Mouse (Mus musculus): ENCODE data around the gene Chst5.
"Not testable (repeated sequence)": the region's sequence is repeated elsewhere in the genome, so short reads cannot be mapped to it uniquely, and the experiment has no call there.

Chst5 gene

DNA sequence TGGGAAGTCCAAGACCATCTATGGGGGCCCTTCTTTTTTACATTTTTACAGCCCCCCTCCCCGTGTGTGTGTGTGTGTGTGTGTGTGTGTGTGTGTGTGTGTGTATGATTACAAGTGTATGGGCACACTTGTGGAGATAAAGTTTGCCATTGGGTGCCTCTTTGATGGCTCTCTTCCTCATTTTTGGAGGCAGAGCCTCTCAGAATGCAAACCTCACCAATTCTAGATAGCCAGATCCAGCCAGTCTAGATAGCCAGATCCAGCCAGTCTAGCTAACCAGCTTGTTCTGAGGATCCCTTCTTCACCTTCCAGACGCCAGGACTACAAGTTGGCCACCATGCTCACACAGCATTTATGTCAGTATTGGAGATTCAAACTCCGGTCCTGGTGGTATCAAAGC is 39.0 kb downstream of the Chst5 start:
- no peak for DNase-seq

GRCm38 (mm10) chr8:111870379-111870778 is 39.9 kb downstream of the Chst5 start:
- no peak for DNase-seq

DNA sequence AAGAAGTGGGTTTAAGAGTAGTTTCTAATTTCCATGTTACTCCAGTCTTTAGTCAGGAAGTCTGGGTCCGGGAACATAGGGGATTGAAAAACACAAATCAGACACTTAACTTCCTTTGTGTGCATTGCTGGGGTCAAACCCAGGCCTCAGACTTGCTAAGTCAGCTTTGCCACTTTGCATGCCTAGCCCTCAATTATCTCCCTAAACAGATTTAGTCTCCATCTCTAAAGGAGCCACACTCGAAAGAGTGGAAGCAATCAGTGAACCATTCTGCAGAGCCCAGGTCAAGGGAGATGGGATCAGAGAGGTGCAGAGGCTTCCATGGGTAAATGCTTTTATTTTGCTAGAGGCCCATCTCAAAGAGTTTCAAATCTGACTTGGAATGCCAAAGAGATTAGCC is 41.6 kb downstream of the Chst5 start:
- DNase-seq: no peak

DNA sequence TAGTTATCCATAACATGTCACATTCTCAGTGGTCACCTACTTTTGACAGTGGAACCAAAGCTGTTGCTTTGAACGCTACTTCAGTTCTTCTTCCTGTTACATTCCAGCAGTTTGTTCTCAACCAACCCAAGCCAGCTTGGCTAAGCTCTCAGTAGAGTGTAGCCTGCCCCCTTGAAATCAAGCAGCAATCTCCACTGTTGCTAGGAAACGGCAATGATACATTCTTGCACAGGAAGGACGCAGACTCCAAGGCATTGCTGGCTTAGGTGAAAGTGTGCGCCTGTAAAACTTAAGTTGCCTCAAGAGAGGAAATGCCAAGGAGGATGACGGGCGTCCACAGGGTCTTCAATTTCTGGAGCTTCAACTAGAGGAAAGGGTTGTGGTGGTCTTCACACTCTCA is 44.4 kb downstream of the Chst5 start:
- DNase-seq: peak; percentile 18 to 43

DNA sequence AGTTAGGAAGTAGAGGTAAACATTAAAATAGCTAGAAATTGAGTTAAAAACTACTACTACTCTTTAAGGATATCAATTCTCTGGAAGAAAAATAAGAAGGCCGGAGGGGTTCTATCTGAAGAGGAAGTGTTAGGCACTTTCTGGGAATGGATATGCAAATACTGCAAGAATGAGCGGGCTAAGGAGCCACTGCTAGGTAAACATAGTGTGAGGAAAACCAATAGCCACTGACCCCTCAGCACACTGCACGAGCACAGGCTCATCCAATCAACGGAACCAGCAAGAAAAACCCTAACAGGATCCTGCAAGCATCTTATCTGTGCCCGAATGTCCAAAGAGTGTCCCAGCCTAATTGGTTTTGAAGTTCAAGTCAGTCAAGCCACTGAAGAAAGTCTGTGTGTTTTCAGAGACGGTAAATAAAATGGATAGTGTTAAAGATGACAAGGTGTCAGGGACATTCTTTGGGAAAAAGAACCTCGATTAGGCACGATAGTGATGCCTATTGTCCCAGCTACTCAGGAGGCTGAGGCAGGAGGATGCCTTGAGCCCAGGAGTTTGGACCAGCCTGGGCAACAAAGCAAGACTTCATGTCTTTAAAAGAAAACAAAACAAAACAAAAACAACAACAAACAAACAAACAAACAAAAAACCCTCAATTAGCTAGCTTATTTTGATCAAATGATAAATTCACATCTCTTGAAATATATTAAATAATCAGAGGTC is 45.0 kb downstream of the Chst5 start:
- no peak for DNase-seq

- DNase-seq: no peak
Observed at GRCm38 (mm10) chr8:111864648-111865047, 45.6 kb downstream of the Chst5 start.

DNA sequence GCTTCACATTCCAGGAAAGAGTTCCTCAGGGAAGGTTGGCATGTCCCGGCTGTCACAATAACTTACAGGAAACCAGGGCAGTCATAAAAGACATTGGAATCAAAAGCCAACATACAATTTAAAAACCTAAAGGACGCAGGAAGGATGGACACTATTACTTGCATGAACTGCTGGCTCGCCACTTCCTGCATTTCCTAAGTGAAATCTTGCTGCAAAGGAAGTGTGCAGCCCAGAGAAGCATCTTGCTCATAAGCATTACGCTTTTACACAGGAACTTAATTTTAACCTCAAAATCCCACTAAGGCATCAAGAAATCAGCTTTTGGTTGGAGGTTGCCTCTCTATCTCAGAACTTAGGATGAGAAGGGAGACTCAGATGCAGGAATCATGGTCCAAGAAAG is 47.0 kb downstream of the Chst5 start:
- no peak for DNase-seq

DNA sequence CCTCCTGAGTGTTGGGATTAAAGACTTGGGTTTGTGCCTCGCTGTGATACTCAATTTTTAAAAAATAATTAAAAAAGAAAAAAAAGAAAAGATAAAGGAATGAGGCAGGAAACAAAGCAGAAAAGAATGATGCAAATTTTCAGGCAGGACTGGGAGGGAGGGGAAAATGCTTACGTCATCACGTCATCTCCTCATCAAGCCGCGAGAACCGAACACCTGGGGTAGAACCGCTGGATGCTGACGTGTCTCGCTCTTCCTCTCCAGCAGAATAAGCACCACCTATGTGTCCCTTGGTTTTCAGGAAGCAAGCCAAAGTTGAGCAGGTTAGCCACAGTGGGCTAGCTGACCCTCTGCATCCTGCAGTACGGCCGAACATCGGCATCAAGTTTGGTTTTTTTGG is 54.3 kb downstream of the Chst5 start:
- DNase-seq: no peak

DNA sequence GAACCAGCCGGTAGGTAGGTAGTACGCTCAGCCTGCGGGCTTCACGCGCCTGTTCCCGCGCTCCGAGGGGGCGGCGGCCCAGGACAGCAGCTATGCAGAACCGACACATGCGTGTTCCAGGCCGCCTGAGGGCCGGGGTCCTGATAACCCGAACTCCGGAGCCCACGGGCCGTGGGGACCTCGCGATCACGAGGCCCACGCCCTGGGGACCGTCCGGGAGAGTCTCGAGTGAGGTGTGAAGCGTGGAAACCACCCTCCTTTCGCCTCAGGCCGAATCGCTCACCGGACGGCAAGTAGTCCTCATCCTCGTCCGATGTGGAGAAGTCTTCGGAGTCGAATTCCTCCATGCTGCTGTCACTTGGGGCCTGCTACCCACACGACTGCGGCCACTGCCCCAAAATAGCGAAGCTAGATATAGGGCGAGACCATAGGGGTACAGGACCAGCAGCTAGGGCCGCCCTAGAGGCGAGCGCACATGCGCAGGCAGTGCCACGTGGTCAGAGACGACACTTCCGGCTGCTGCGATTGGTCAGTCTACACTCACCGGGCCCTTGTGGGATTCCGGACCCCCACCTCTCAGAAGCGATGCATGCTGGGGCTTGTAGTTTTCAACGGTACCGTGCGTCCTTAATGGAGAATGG is 56.3 kb downstream of the Chst5 start, which contains the start of gene Cfdp1:
Cfdp1 (minus strand) TSS at position 431 of the 641 bp plus-strand sequence.
- peak; percentile 98 for DNase-seq

- DNase-seq: not testable (repeated sequence)
Observed at GRCm38 (mm10) chr8:111853219-111853618, 57.0 kb downstream of the Chst5 start.

DNA sequence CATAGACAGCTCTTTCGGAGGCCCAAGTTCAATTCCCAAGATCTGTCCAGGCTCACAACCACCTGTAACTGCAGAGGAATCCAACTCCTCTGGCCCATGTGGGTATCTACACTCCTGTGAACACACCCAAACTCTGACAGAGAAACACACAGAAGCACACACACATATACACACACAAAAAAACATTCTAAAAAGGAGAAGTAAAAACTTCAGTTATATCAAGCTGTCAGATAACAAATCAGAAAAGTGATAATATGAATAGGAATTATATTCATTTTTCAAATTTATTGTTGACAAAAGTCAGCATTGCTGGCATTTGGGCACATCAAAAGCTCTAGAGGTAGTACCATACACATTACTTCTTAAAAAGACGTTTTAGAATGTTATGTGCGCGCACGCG is 63.5 kb downstream of the Chst5 start:
- no peak for DNase-seq
